Mouse (Mus musculus) heart, embryonic 11.5 days (tissue): ENCODE results near the gene Tm7sf2. TPM values are rescaled to one million over a fixed set of nuclear protein-coding genes. Genes with fewer than 3 reads are reported as not detected.

ENCODE experiments used
- ATAC-seq: fragments of 200-750 bp; cut with Nextera tagmentation; replicated peaks from 2 replicates; pipeline ENCODE4 v1.8.0; 2017; ENCODE audit warnings: moderate library complexity; ENCODE audit not compliant: insufficient number of reproducible peaks, low FRiP score, low TSS enrichment
- H3K27ac ChIP-seq: fragments of 300-500 bp; sonication (generic); 2 replicates; pipeline ENCODE4 v1.5.1; 2014; ENCODE audit warnings: mild to moderate bottlenecking, low read depth, low read length
- H3K27me3 ChIP-seq: fragments of 300-500 bp; sonication (generic); 2 replicates; pipeline ENCODE4 v1.6.1; 2014; ENCODE audit warnings: mild to moderate bottlenecking, low read length, mixed read lengths; ENCODE audit not compliant: control insufficient read depth, insufficient read depth
- H3K36me3 ChIP-seq: fragments of 300-500 bp; sonication (generic); 2 replicates; pipeline ENCODE4 v1.6.1; 2014; ENCODE audit warnings: mild to moderate bottlenecking, low read length, moderate library complexity, mixed read lengths; ENCODE audit not compliant: control insufficient read depth, insufficient read depth
- H3K4me1 ChIP-seq: fragments of 300-500 bp; sonication (generic); 2 replicates; pipeline ENCODE4 v1.6.1; 2014; ENCODE audit warnings: low read length; ENCODE audit not compliant: control insufficient read depth, insufficient read depth
- H3K4me2 ChIP-seq: fragments of 300-500 bp; sonication (generic); 2 replicates; pipeline ENCODE4 v1.6.1; 2014; ENCODE audit warnings: mild to moderate bottlenecking, moderate library complexity
- H3K4me3 ChIP-seq: fragments of 300-500 bp; sonication (generic); 2 replicates; pipeline ENCODE4 v1.5.1; 2014; ENCODE audit warnings: low read depth, low read length
- H3K9ac ChIP-seq: fragments of 300-500 bp; sonication (generic); 2 replicates; pipeline ENCODE4 v1.6.1; 2014; ENCODE audit warnings: mild to moderate bottlenecking, low read depth, low read length, moderate library complexity
- H3K9me3 ChIP-seq: fragments of 300-500 bp; sonication (generic); replicated peaks from 2 replicates; pipeline ENCODE4 v1.6.1; 2016; ENCODE audit warnings: low read length; ENCODE audit not compliant: control insufficient read depth
- WGBS: fragments of 180-500 bp; shearing (Covaris S2); extraction: QIAGEN DNeasy Blood & Tissue Kit; methylation state at CpG from one replicate; pipeline ENCODE4 v1.1.7; 2014; ENCODE audit not compliant: insufficient replicate concordance; 5-methylcytosine and 5-hydroxymethylcytosine counted together
- polyA plus RNA-seq: library from polyadenylated mRNA; unstranded; fragments of >200 nt; fragmentation: Nextera tagmentation; extraction: Ambion mirVana; gene quantifications from 2 replicates; pipeline ENCODE4 v1.2.1, GENCODE M21; 2014

Gene Tm7sf2
- polyA plus RNA-seq, 1 experiment from 2014 or later = 10.1 TPM

DNA sequence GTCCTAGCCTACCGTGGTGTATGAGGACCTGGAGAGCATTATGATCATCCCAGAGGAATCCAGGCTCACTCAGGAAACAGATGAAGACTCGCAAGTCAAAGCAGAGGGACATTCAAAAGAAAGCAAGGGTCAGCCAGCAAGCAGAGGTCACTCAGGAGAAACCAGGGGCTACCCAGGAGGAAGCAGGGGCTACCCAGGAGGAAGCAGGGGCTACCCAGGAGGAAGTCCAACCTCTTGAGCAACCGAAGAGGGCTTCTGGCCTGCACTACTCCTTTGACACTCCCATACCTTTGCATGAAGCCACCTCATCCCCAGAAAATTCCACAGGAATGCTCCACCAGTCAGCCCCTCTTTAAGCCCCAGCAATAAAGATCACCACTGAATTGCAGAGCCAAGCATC is 29.7 kb upstream of the Tm7sf2 start:
- no peaks in the 10 kb centered on the region for H3K9me3 ChIP-seq
- no peak overlapping the region for H3K27ac ChIP-seq
- H3K27me3 ChIP-seq = no peaks in the 10 kb centered on the region
- no peak overlapping the region for H3K4me3 ChIP-seq
- H3K4me1 ChIP-seq = no peaks in the 10 kb centered on the region
- ATAC-seq = no peak
- H3K4me2 ChIP-seq = no peak overlapping the region
- no peak overlapping the region for H3K9ac ChIP-seq
- 81% methylated on average over 3 of the region's 3 CpGs for WGBS
- peaks cover 5% of the 10 kb centered on the region; the same call in 1 of the 2 replicates for H3K36me3 ChIP-seq

DNA sequence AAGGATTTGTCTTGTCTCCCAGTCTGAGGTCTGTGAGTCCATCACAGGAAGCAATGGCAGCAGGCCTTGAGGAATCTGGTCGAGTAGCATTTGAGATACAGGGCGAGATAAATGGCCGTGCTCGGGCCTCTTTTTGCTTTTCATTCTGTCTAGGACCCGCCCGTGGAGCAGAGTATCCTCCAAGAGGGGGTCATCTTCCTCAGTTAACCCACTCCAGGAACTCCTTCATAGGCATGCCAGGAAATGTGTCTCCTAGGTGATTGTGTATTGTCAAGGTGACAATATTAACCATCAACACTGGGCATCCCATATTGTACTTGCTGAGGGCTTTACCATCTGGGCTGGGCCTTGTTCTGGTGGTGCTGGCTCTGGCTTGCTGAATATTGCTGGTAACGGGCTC is 25.9 kb upstream of the Tm7sf2 start, which contains the start of gene AC131692.1:
AC131692.1 (plus strand) TSS at position 301 of the 400 bp plus-strand sequence.
- 91% methylated on average over 7 of the region's 7 CpGs for WGBS
- Histone ChIP-seq H3K9ac (no peak within 1 kb of the TSS), H3K27me3 (no peaks in the 10 kb centered on the region)

DNA sequence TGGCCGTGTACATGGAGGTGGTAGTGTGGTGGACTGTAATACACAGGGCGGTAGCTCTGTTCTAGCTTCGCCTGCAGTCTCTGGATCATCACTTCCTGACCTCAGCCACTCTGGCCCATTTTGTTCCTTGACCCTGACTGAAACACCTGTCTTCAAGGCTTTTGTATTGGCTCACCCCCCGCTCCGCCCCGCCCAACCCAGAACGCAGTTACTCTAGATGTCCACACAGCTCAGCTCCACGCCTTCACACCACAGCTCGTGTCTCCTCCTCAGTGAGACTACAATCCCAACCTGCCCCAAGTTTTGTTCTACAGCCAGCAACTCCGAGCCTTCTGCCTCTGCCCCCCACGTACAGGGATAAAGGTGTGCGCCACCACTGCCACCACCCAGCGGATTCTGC is 20.7 kb upstream of the Tm7sf2 start:
- no peak overlapping the region for H3K4me2 ChIP-seq
- H3K36me3 ChIP-seq = peaks cover 23% of the 10 kb centered on the region
- H3K27me3 ChIP-seq = no peaks in the 10 kb centered on the region
- H3K4me1 ChIP-seq = peaks cover 7% of the 10 kb centered on the region
- no peak overlapping the region for H3K27ac ChIP-seq
- no peak for ATAC-seq
- no peak overlapping the region for H3K4me3 ChIP-seq
- H3K9me3 ChIP-seq = no peaks in the 10 kb centered on the region
- H3K9ac ChIP-seq = no peak overlapping the region
- WGBS = 94% methylated on average over 13 of the region's 13 CpGs

More for the DNA sequence above, 25.9 kb upstream of the Tm7sf2 start, which contains the start of gene AC131692.1:
- no peak for ATAC-seq
- Histone ChIP-seq H3K36me3 (peaks cover 19% of the 10 kb centered on the region), H3K27ac (no peak within 1 kb of the TSS), H3K4me3 (no peak within 1 kb of the TSS), H3K9me3 (no peaks in the 10 kb centered on the region), H3K4me2 (no peak within 1 kb of the TSS), H3K4me1 (no peaks in the 10 kb centered on the region)

GRCm38 (mm10) chr19:6085417-6085879 is 17.3 kb upstream of the Tm7sf2 start:
- Histone ChIP-seq H3K4me2 (peak overlapping the region; percentile 94), H3K4me1 (peaks cover 11% of the 10 kb centered on the region), H3K36me3 (peaks cover 23% of the 10 kb centered on the region), H3K27ac (peak overlapping the region; percentile 64), H3K9ac (peak overlapping the region; percentile 78), H3K4me3 (peak overlapping the region; percentile 92), H3K9me3 (no peaks in the 10 kb centered on the region), H3K27me3 (no peaks in the 10 kb centered on the region)
- WGBS = under 1% methylated on average over 17 of the region's 17 CpGs
- peak; percentile 69 for ATAC-seq

GRCm38 (mm10) chr19:6084478-6085248 is 16.5 kb upstream of the Tm7sf2 start, which contains the start of the genes Zfpl1 and Cdca5:
Gene Zfpl1 (minus strand): TSS chr19:6084956.
Gene Cdca5 (plus strand): TSS chr19:6084983.
- Histone ChIP-seq H3K9ac (peak within 1 kb of the TSS; percentile 78), H3K4me2 (peak within 1 kb of the TSS; percentile 94), H3K4me3 (peak within 1 kb of the TSS; percentile 92), H3K27me3 (no peaks in the 10 kb centered on the region), H3K36me3 (peaks cover 18% of the 10 kb centered on the region), H3K4me1 (peaks cover 11% of the 10 kb centered on the region), H3K27ac (peak within 1 kb of the TSS; percentile 64), H3K9me3 (no peaks in the 10 kb centered on the region)
- under 1% methylated on average over 58 of the region's 58 CpGs for WGBS
- ATAC-seq = peak; percentile 78

DNA sequence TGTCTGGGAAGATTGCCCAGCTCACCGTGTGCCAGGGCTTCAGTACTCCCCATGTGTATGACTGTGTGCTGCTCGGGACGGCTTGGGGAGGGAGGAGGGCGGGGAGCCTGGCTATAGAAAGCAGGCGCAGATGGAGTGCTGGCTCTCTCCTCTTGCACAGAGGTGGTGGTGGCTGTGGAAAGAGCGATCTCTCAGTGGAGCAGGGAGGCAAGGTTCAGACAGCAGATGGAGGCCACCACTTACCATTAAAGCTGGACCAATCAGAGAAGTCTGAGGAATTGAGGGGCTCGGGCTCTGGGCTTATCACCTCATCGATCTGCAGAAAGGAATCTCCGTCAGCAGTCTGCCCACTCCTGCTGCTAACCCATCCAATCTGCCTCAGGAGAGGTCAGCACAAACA is 14.0 kb upstream of the Tm7sf2 start, which contains the start of gene Gm28374:
Gm28374 (minus strand) TSS at position 101 of the 400 bp plus-strand sequence.
- H3K36me3 ChIP-seq = peaks cover 13% of the 10 kb centered on the region
- H3K9me3 ChIP-seq = no peaks in the 10 kb centered on the region
- H3K27me3 ChIP-seq = no peaks in the 10 kb centered on the region
- 86% methylated on average over 9 of the region's 9 CpGs for WGBS
- peaks cover 11% of the 10 kb centered on the region for H3K4me1 ChIP-seq
- H3K4me2 ChIP-seq = no peak within 1 kb of the TSS
- no peak for ATAC-seq
- H3K4me3 ChIP-seq = no peak within 1 kb of the TSS
- no peak within 1 kb of the TSS for H3K9ac ChIP-seq
- no peak within 1 kb of the TSS for H3K27ac ChIP-seq

- H3K4me1 ChIP-seq = peaks cover 14% of the 10 kb centered on the region
- 86% methylated on average over 12 of the region's 12 CpGs for WGBS
- H3K4me2 ChIP-seq = no peak within 1 kb of the TSS
- H3K27ac ChIP-seq = no peak within 1 kb of the TSS
- H3K9me3 ChIP-seq = no peaks in the 10 kb centered on the region
- no peak within 1 kb of the TSS for H3K9ac ChIP-seq
- ATAC-seq = no peak
- peaks cover 8% of the 10 kb centered on the region for H3K36me3 ChIP-seq
- no peak within 1 kb of the TSS for H3K4me3 ChIP-seq
- H3K27me3 ChIP-seq = no peaks in the 10 kb centered on the region
Measured at GRCm38 (mm10) chr19:6079983-6080480, 11.9 kb upstream of the Tm7sf2 start, which contains the start of gene Tmem262. Gene Tmem262 (plus strand): TSS chr19:6080033.

DNA sequence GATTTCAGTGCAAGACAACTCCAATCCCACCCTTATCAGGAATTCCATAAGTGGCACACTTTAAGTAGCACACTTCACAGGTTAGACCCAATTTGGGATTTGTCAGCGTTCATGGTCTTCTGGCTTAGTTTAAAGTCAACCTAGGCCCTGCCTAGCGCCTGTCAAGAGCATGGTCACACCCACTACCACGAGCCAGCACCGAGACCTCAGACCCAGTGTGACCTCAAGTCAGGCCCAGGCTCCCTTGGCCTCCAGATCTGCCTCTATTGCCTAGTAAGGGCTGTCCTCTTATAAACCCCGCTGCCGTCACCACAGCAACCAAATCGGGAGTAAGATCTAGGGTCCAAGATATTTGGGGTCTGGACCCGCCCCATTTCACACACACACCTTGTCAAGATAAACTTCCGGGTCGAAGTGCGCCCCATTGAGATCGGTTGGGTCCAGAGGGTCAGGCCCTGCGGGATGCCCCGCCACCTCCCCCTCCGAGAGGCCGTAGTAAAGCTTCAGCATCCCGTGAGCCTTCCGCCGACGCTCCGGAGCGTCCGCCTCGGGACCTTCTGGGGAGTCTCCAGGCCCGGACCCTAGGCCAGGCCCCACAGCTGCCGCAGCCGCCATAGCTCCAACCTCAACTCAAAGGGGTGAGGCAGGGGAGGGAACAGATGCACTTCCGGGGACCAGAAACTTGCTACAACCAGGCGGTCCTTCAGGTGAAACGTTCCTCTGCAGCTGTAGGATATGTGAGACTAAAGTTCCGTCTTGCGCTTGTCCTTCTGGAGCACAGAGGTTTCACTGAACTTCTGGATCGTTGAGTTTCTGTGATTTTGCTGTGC is 8.6 kb upstream of the Tm7sf2 start, which contains the start of gene Vps51:
Vps51 (minus strand) TSS at position 668 of the 830 bp plus-strand sequence.
- H3K27ac ChIP-seq = peak within 1 kb of the TSS; percentile 67
- peak within 1 kb of the TSS; percentile 77 for H3K9ac ChIP-seq
- peak; percentile 72 for ATAC-seq
- H3K9me3 ChIP-seq = no peaks in the 10 kb centered on the region
- WGBS = 2% methylated on average over 33 of the region's 33 CpGs
- H3K4me3 ChIP-seq = peak within 1 kb of the TSS; percentile 64
- peaks cover 6% of the 10 kb centered on the region for H3K4me1 ChIP-seq
- no peaks in the 10 kb centered on the region for H3K27me3 ChIP-seq
- peak within 1 kb of the TSS; percentile 96 for H3K4me2 ChIP-seq
- peaks cover 1% of the 10 kb centered on the region for H3K36me3 ChIP-seq
